Mouse (Mus musculus) CH12.LX (cell line): Measurements from ENCODE around the gene Hk3. TPM values are rescaled to one million over a fixed set of nuclear protein-coding genes. Genes with fewer than 3 reads are reported as not detected.

Source experiments
- DNase-seq: peaks from one replicate; pipeline ENCODE4 v3.0.0-alpha.2; 2013; ENCODE audit errors: extremely low read depth
- H3K27ac ChIP-seq: 2 replicates; pipeline ENCODE4 v1.5.1; 2012; ENCODE audit warnings: low read depth, mild to moderate bottlenecking, control low read depth, moderate library complexity; ENCODE audit not compliant: insufficient read depth
- H3K27me3 ChIP-seq: replicated peaks from 2 replicates; pipeline ENCODE3; 2012; ENCODE audit warnings: inconsistent platforms
- H3K36me3 ChIP-seq, 2 experiments: replicated peaks in 1 of 2; 2 replicates each; pipeline versions ENCODE3 to v1.6.1; 2012; ENCODE audit warnings: inconsistent platforms in 1 of 2, low read length in 1 of 2, mild to moderate bottlenecking in 1 of 2, mixed read lengths in 1 of 2, moderate library complexity in 1 of 2; ENCODE audit not compliant: control insufficient read depth in 1 of 2, insufficient read depth in 1 of 2
- H3K4me1 ChIP-seq, 2 experiments: 2 replicates each; pipeline ENCODE4 v1.6.1; 2012; ENCODE audit warnings: inconsistent platforms in 1 of 2, moderate library complexity in 1 of 2; ENCODE audit not compliant: insufficient read depth in 2 of 2, control insufficient read depth in 1 of 2
- H3K4me2 ChIP-seq: 2 replicates; pipeline ENCODE4 v1.6.1; 2012; ENCODE audit warnings: low read depth, mild to moderate bottlenecking, control low read depth; ENCODE audit not compliant: poor library complexity, insufficient read depth, severe bottlenecking
- H3K4me3 ChIP-seq, 3 experiments: fragments of 150-350 bp in 1 of 3; sonication (generic) in 1 of 3; replicated peaks in 1 of 3; 2 replicates each; pipeline versions ENCODE3 to v1.5.1; 2011 to 2012; ENCODE audit warnings: low read depth in 2 of 3, low read length in 2 of 3, mild to moderate bottlenecking in 2 of 3, moderate library complexity in 2 of 3, control low read depth in 1 of 3, improper control_type of control experiment in 1 of 3, inconsistent platforms in 1 of 3, mixed read lengths in 1 of 3; ENCODE audit not compliant: poor library complexity in 1 of 3
- H3K79me2 ChIP-seq: replicated peaks from 2 replicates; pipeline ENCODE4 v1.6.1; 2012; ENCODE audit warnings: mild to moderate bottlenecking, moderate library complexity; ENCODE audit not compliant: control insufficient read depth, poor library complexity, insufficient read depth, severe bottlenecking; ENCODE audit errors: extremely low read depth
- H3K9ac ChIP-seq: 2 replicates; pipeline ENCODE4 v1.6.1; 2012; ENCODE audit warnings: low read depth, mild to moderate bottlenecking, control low read depth, moderate library complexity; ENCODE audit not compliant: insufficient read depth
- H3K9me3 ChIP-seq: replicated peaks from 2 replicates; pipeline ENCODE3; 2012; ENCODE audit warnings: low read length, inconsistent platforms, mixed read lengths
- BHLHE40 ChIP-seq: IDR thresholded peaks from 2 replicates; pipeline ENCODE4 v1.6.1; 2011; ENCODE audit warnings: mild to moderate bottlenecking, low read depth, low read length, improper control_type of control experiment
- CHD1 ChIP-seq: IDR thresholded peaks from 2 replicates; pipeline ENCODE4 v1.6.1; 2012; ENCODE audit warnings: low read depth, low read length, improper control_type of control experiment, inconsistent platforms
- CHD2 ChIP-seq: IDR thresholded peaks from 2 replicates; pipeline ENCODE4 v1.6.1; 2011; ENCODE audit warnings: low read length, improper control_type of control experiment
- CTCF ChIP-seq, 2 experiments: IDR thresholded peaks in 1 of 2; conservative IDR thresholded peaks in 1 of 2; 2 replicates each; pipeline ENCODE4 v1.5.1; 2011 to 2012; ENCODE audit warnings: low read depth in 2 of 2, low read length in 2 of 2, improper control_type of control experiment in 1 of 2, inconsistent platforms in 1 of 2, mild to moderate bottlenecking in 1 of 2, moderate library complexity in 1 of 2
- E2F4 ChIP-seq: IDR thresholded peaks from 2 replicates; pipeline ENCODE4 v1.6.1; 2011; ENCODE audit warnings: low read depth, low read length, improper control_type of control experiment; ENCODE audit not compliant: insufficient replicate concordance
- ELF1 ChIP-seq: IDR thresholded peaks from 2 replicates; pipeline ENCODE4 v1.6.1; 2014; ENCODE audit warnings: low read depth, mild to moderate bottlenecking, inconsistent platforms, low read length, improper control_type of control experiment
- EP300 ChIP-seq: IDR thresholded peaks from 2 replicates; pipeline ENCODE4 v1.6.1; 2011; ENCODE audit warnings: low read length, improper control_type of control experiment
- ETS1 ChIP-seq: conservative IDR thresholded peaks from 2 replicates; pipeline ENCODE4 v1.6.1; 2012; ENCODE audit warnings: low read depth, mild to moderate bottlenecking, inconsistent platforms, low read length, improper control_type of control experiment, moderate library complexity
- HCFC1 ChIP-seq: IDR thresholded peaks from 2 replicates; pipeline ENCODE4 v1.6.1; 2012; ENCODE audit warnings: low read depth, mild to moderate bottlenecking, inconsistent platforms, low read length, improper control_type of control experiment
- JUN ChIP-seq: IDR thresholded peaks from 2 replicates; pipeline ENCODE4 v1.6.1; 2011; ENCODE audit warnings: low read depth, mild to moderate bottlenecking, low read length, improper control_type of control experiment, moderate library complexity; ENCODE audit not compliant: insufficient read depth
- JUND ChIP-seq: conservative IDR thresholded peaks from 2 replicates; pipeline ENCODE4 v1.6.1; 2011; ENCODE audit warnings: low read depth, low read length, improper control_type of control experiment
- KAT2A ChIP-seq: IDR thresholded peaks from 2 replicates; pipeline ENCODE4 v1.6.1; 2012; ENCODE audit warnings: low read length, improper control_type of control experiment, inconsistent platforms; ENCODE audit not compliant: insufficient replicate concordance
- MAFK ChIP-seq: IDR thresholded peaks from 2 replicates; pipeline ENCODE4 v1.6.1; 2011; ENCODE audit warnings: low read length, improper control_type of control experiment; ENCODE audit not compliant: insufficient replicate concordance
- MAX ChIP-seq: IDR thresholded peaks from 2 replicates; pipeline ENCODE4 v1.6.1; 2011; ENCODE audit warnings: low read length, improper control_type of control experiment
- MAZ ChIP-seq: IDR thresholded peaks from 2 replicates; pipeline ENCODE4 v1.6.1; 2012; ENCODE audit warnings: low read depth, mild to moderate bottlenecking, inconsistent platforms, low read length, improper control_type of control experiment, moderate library complexity
- MEF2A ChIP-seq: IDR thresholded peaks from 2 replicates; pipeline ENCODE4 v1.6.1; 2014; ENCODE audit warnings: low read depth, mild to moderate bottlenecking, inconsistent platforms, low read length, improper control_type of control experiment, borderline replicate concordance
- MYC ChIP-seq: IDR thresholded peaks from 2 replicates; pipeline ENCODE4 v1.6.1; 2011; ENCODE audit warnings: low read depth, mild to moderate bottlenecking, improper control_type of control experiment, low read length
- PAX5 ChIP-seq: IDR thresholded peaks from 2 replicates; pipeline ENCODE4 v1.6.1; 2012; ENCODE audit warnings: low read length, inconsistent platforms, mixed read lengths
- POLR2A ChIP-seq: IDR thresholded peaks from 2 replicates; pipeline ENCODE4 v1.6.1; 2011; ENCODE audit warnings: low read depth, mild to moderate bottlenecking, improper control_type of control experiment, low read length
- RAD21 ChIP-seq: IDR thresholded peaks from 2 replicates; pipeline ENCODE4 v1.6.1; 2011; ENCODE audit warnings: low read depth, mild to moderate bottlenecking, low read length, improper control_type of control experiment, moderate library complexity
- SIN3A ChIP-seq: IDR thresholded peaks from 2 replicates; pipeline ENCODE4 v1.6.1; 2012; ENCODE audit warnings: low read length, improper control_type of control experiment, inconsistent platforms
- SMC3 ChIP-seq: IDR thresholded peaks from 2 replicates; pipeline ENCODE4 v1.6.1; 2011; ENCODE audit warnings: low read depth, low read length, improper control_type of control experiment
- TBP ChIP-seq: conservative IDR thresholded peaks from 2 replicates; pipeline ENCODE4 v1.6.1; 2011; ENCODE audit warnings: low read depth, low read length, improper control_type of control experiment
- TCF12 ChIP-seq: IDR thresholded peaks from 2 replicates; pipeline ENCODE4 v1.6.1; 2014; ENCODE audit warnings: low read depth, mild to moderate bottlenecking, inconsistent platforms, low read length, improper control_type of control experiment
- UBTF ChIP-seq: IDR thresholded peaks from 2 replicates; pipeline ENCODE4 v1.6.1; 2012; ENCODE audit warnings: low read depth, mild to moderate bottlenecking, inconsistent platforms, low read length, improper control_type of control experiment, moderate library complexity
- USF2 ChIP-seq: conservative IDR thresholded peaks from 2 replicates; pipeline ENCODE4 v1.6.1; 2011; ENCODE audit warnings: low read depth, low read length, improper control_type of control experiment
- ZC3H11A ChIP-seq: IDR thresholded peaks from 2 replicates; pipeline ENCODE4 v1.6.1; 2012; ENCODE audit warnings: low read depth, mild to moderate bottlenecking, inconsistent platforms, low read length, improper control_type of control experiment
- ZKSCAN1 ChIP-seq: IDR thresholded peaks from 2 replicates; pipeline ENCODE4 v1.6.1; 2012; ENCODE audit warnings: low read depth, inconsistent platforms, low read length, improper control_type of control experiment, borderline replicate concordance
- ZMIZ1 ChIP-seq: IDR thresholded peaks from 2 replicates; pipeline ENCODE4 v1.6.1; 2012; ENCODE audit warnings: low read depth, mild to moderate bottlenecking, inconsistent platforms, low read length, improper control_type of control experiment
- ZNF384 ChIP-seq: IDR thresholded peaks from 2 replicates; pipeline ENCODE4 v1.6.1; 2012; ENCODE audit warnings: low read depth, low read length, improper control_type of control experiment, inconsistent platforms
- dilution Hi-C: fragments of 300-500 bp; cut with MboI; formaldehyde crosslinking; loops from 2 replicates; pipeline ENCODE4 v1.14.3; 2020; ENCODE audit warnings: low sequenced_read_pairs; ENCODE audit not compliant: extremely low pct_unique_long_range_greater_than_20kb, extremely low pct_ligation_motif_present
- in situ Hi-C: fragments of 300-500 bp; cut with MboI; formaldehyde crosslinking; loops from 3 replicates; pipeline ENCODE4 v1.14.3; 2019; ENCODE audit warnings: low sequenced_read_pairs, low pct_ligation_motif_present, low pct_unique_long_range_greater_than_20kb, mixed read lengths
- polyA plus RNA-seq: library from polyadenylated mRNA; unstranded; fragments of >175 nt; gene quantifications from 2 replicates; pipeline ENCODE4 v1.2.1, GENCODE M21; 2012; ENCODE audit warnings: low read depth; ENCODE audit not compliant: insufficient read length
- total RNA-seq, 2 experiments: library from RNA; depleted of rRNA; stranded (reverse); fragments of 300-350 nt in 1 of 2; fragments of >200 nt in 1 of 2; gene quantifications; 2 replicates each; pipeline ENCODE4 v1.2.3; 2012 to 2014

The Hk3 gene
- total and polyA plus RNA-seq, 3 experiments = 0.04 to 0.10 TPM; not detected in 1

DNA sequence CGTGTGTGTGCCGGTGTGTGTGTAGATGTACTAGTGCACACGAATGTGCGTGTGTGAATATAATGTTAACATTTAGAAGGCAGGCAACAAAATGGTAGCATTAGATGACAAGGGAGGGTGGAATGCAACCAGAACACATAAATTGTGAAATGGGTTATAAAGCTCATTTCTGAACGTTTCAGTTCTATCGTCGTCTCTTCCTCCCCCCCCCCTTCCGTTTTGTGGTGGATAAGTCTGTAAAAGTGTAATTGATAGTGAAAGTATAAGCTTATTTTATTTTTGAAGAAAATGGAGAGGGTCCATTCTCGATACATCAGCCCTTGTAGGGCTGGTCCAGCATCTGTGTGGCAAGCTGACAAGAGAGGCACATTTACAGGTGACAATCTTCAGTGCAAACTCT, 2.5 kb downstream of the Hk3 start:
- H3K4me3 ChIP-seq = no peak overlapping the region
- H3K4me1 ChIP-seq = peaks cover 9 to 21% of the 10 kb centered on the region in 2 experiments
- no peak overlapping the region for H3K4me2 ChIP-seq
- H3K9ac ChIP-seq = no peak overlapping the region
- dilution Hi-C loops = no loop called here
- no peaks in the 10 kb centered on the region for H3K36me3 ChIP-seq
- H3K79me2 ChIP-seq = no peaks in the 10 kb centered on the region
- in situ Hi-C loops = no loop called here
- no peaks in the 10 kb centered on the region for H3K9me3 ChIP-seq
- TF ChIP-seq MAX = no peak
- no peak for TF ChIP-seq BHLHE40
- TF ChIP-seq HCFC1 = no peak
- TF ChIP-seq TBP = no peak
- no peak for TF ChIP-seq SIN3A
- TF ChIP-seq EP300 = no peak
- TF ChIP-seq MYC = no peak
- TF ChIP-seq JUND = no peak
- no peak for TF ChIP-seq ZC3H11A
- TF ChIP-seq ZMIZ1 = no peak
- no peak for TF ChIP-seq POLR2A
- TF ChIP-seq ELF1 = no peak
- no peak for TF ChIP-seq MAZ
- no peak for TF ChIP-seq PAX5
- TF ChIP-seq E2F4 = no peak
- no peak for TF ChIP-seq UBTF
- no peak for TF ChIP-seq JUN
- TF ChIP-seq ZNF384 = no peak
- TF ChIP-seq SMC3 = no peak
- TF ChIP-seq TCF12 = no peak
- DNase-seq = no peak
- peaks cover 7% of the 10 kb centered on the region for H3K27me3 ChIP-seq
- no peak overlapping the region for H3K27ac ChIP-seq

DNA sequence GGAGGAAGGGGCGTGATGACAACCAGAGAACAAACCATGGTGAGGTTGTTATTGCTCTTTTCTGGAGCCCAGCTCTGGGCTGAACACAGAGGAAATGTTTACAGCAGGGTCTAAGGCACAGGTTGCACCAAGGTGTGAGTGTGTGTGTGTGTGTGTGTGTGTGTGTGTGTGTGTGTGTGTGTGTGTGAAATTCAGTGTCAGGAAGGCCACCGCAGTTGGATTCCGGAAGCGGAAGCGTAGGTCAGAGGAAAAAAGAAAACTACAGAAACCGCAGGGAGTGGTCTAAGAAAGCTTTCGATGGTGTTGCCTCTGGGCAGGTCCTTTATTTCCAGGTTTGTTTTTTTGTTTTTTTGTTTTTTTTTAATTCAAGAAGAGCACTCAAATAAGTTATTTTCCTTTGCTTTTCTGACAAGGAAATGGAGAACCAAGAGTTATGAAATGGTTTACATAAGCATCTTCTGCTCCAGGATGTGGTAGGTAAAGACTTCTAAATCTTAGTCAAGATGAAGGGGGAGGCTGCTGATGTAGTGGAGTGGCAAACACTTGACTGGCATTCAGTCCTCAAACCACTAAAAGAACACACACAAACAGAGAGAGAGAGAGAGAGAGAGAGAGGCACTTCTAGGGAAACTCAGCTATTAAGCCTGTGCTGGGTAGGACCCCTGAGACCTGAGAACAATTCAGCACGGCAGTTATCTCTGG, 3.1 kb downstream of the Hk3 start:
- dilution Hi-C loops (no loop called here), in situ Hi-C loops (no loop called here)
- Histone ChIP-seq H3K36me3 (no peaks in the 10 kb centered on the region), H3K27me3 (peaks cover 11% of the 10 kb centered on the region), H3K27ac (no peak overlapping the region), H3K9ac (no peak overlapping the region), H3K4me1 (peaks cover 7 to 15% of the 10 kb centered on the region in 2 experiments), H3K9me3 (no peaks in the 10 kb centered on the region), H3K4me2 (no peak overlapping the region), H3K79me2 (no peaks in the 10 kb centered on the region), H3K4me3 (no peak overlapping the region)
- TF ChIP-seq JUN (no peak), TBP (no peak), SMC3 (no peak), USF2 (no peak), RAD21 (no peak), ZMIZ1 (no peak), CTCF (conservative IDR thresholded peaks at IDR 0.05 in 1 of 2, IDR thresholded peaks at IDR 0.05 in 1 of 2; ENCODE audit: low read depth in 2 of 2, low read length in 2 of 2) (no peak), ZC3H11A (no peak), MEF2A (no peak), KAT2A (no peak), ZKSCAN1 (no peak), MAFK (no peak), SIN3A (no peak), CHD1 (no peak), ETS1 (no peak), CHD2 (no peak)
- DNase-seq = no peak
